ENCODE assay signal across 15 mouse cellular contexts in genomic region chr10:110642065-110642690, GRCm38 (mm10).
DNase-seq lines count a peak whose midpoint lies in the region; ATAC-seq and TF ChIP-seq lines count a peak whose summit lies in the region.
"Had no signal": no experiment of that assay in that cellular context is flagged by ENCODE, and none has a peak within 500 bp of the region (broad histone marks: within the 10 kb centered on the region; RNA-seq: fewer than 3 reads in every experiment).

No protein-coding gene starts in this region.

- H3K36me3 ChIP-seq in hindbrain, embryonic 12.5 days = no peaks in the 10 kb centered on the region
- H3K36me3 ChIP-seq in midbrain, embryonic 13.5 days = no peaks in the 10 kb centered on the region
- no peaks in the 10 kb centered on the region for H3K36me3 ChIP-seq in thymus, adult 2 months (ENCODE audit: control insufficient read depth, insufficient read depth, low read length)
- H3K36me3 ChIP-seq: intestine, embryonic 15.5 days; lung, embryonic 15.5 days had no signal

- no peak overlapping the region for H3K4me3 ChIP-seq in hindbrain, embryonic 12.5 days
- no peak overlapping the region for H3K4me3 ChIP-seq in midbrain, embryonic 13.5 days (replicated peaks)
- no peak overlapping the region for H3K4me3 ChIP-seq in thymus, adult 2 months (ENCODE audit: control insufficient read depth, insufficient read depth, low read length)
- H3K4me3 ChIP-seq: heart, adult 2 months; intestine, embryonic 15.5 days; lung, embryonic 15.5 days had no signal

- intact Hi-C loops in heart, postnatal 25 days (cut with DNase I) = no loop called here

- no peak for TF ChIP-seq CTCF in thymus, adult 2 months (IDR thresholded peaks at IDR 0.05; ENCODE audit: borderline replicate concordance, control insufficient read depth, extremely low read depth, insufficient read depth, low read length, poor library complexity)

- DNase-seq in 3134 (ENCODE audit: extremely low read depth, insufficient read length, low spot score) = peak; percentile 6
- peak; percentile 39 for DNase-seq in embryo, embryonic 10.5 days (ENCODE audit: low spot score)
- DNase-seq in thymus, adult 2 months = no peak
- DNase-seq in ovary, postnatal 10 days (ENCODE audit: low spot score) = no peak
- DNase-seq in heart, postnatal 25 days (ENCODE audit: low spot score) = no peak
- DNase-seq in layer of hippocampus, adult 9-11 months = no peak
- DNase-seq: cerebellum, adult 11-12 months; heart, adult 2 months; kidney, postnatal 14 days had no signal

- no peak overlapping the region for H3K9ac ChIP-seq in hindbrain, embryonic 12.5 days
- H3K9ac ChIP-seq in midbrain, embryonic 13.5 days (replicated peaks) = no peak overlapping the region
- H3K9ac ChIP-seq: intestine, embryonic 15.5 days; lung, embryonic 15.5 days had no signal

- H3K4me1 ChIP-seq in hindbrain, embryonic 12.5 days = no peaks in the 10 kb centered on the region
- peaks cover 6% of the 10 kb centered on the region; the same call in 1 of the 2 replicates for H3K4me1 ChIP-seq in midbrain, embryonic 13.5 days (replicated peaks)
- H3K4me1 ChIP-seq in thymus, adult 2 months (replicated peaks; ENCODE audit: control insufficient read depth, insufficient read depth, low read length) = no peaks in the 10 kb centered on the region
- H3K4me1 ChIP-seq: intestine, embryonic 15.5 days; lung, embryonic 15.5 days had no signal

- 0 out of 2 replicates have a peak, but pooled peaks have one; percentile 29 for ATAC-seq in hindbrain, embryonic 12.5 days (ENCODE audit: low FRiP score)
- peak; percentile 75 for ATAC-seq in midbrain, embryonic 13.5 days
- ATAC-seq: activated CD4-positive, CD25-positive, alpha-beta regulatory T cell, adult 4 months; CD4-positive, CD25-positive, alpha-beta regulatory T cell, adult 4 months; intestine, embryonic 15.5 days had no signal

- H3K27me3 ChIP-seq in hindbrain, embryonic 12.5 days = no peaks in the 10 kb centered on the region
- H3K27me3 ChIP-seq in midbrain, embryonic 13.5 days = no peaks in the 10 kb centered on the region
- H3K27me3 ChIP-seq in thymus, adult 2 months (ENCODE audit: control insufficient read depth, insufficient read depth, low read length) = no peaks in the 10 kb centered on the region
- H3K27me3 ChIP-seq: intestine, embryonic 15.5 days; lung, embryonic 15.5 days had no signal

- TF ChIP-seq POLR2A in thymus, adult 2 months (IDR thresholded peaks at IDR 0.05; ENCODE audit: control insufficient read depth, extremely low read depth, insufficient read depth, low read length, poor library complexity) = no peak

- 0 out of 2 replicates have a peak overlapping the region, but pooled peaks have one; percentile 19 for H3K4me2 ChIP-seq in hindbrain, embryonic 12.5 days (replicated peaks)
- H3K4me2 ChIP-seq in midbrain, embryonic 13.5 days (replicated peaks) = peak overlapping the region; percentile 23
- H3K4me2 ChIP-seq: intestine, embryonic 15.5 days; lung, embryonic 15.5 days had no signal

- WGBS in hindbrain, embryonic 12.5 days = 63% methylated on average over 19 of the region's 19 CpGs
- WGBS in midbrain, embryonic 13.5 days = 30% methylated on average over 19 of the region's 19 CpGs
- 98% methylated on average over 19 of the region's 19 CpGs for WGBS in thymus, adult 2 months

- no peak overlapping the region for H3K27ac ChIP-seq in hindbrain, embryonic 12.5 days
- H3K27ac ChIP-seq in midbrain, embryonic 13.5 days = no peak overlapping the region
- no peak overlapping the region for H3K27ac ChIP-seq in thymus, adult 2 months (ENCODE audit: control insufficient read depth, insufficient read depth, low read length)
- H3K27ac ChIP-seq: heart, adult 2 months; intestine, embryonic 15.5 days; lung, embryonic 15.5 days had no signal

- H3K9me3 ChIP-seq in hindbrain, embryonic 12.5 days (replicated peaks) = no peaks in the 10 kb centered on the region
- no peaks in the 10 kb centered on the region for H3K9me3 ChIP-seq in midbrain, embryonic 13.5 days
- H3K9me3 ChIP-seq: intestine, embryonic 15.5 days; lung, embryonic 15.5 days had no signal

Comparison
In these comparisons a context has a peak if more than half of its experiments do, and no peak if none do; other contexts are left out.
1. DNase-seq: peak in 3134 (single experiment) and embryo, embryonic 10.5 days (single experiment); none in thymus, adult 2 months (single experiment), ovary, postnatal 10 days (single experiment), heart, postnatal 25 days (single experiment) and layer of hippocampus, adult 9-11 months (single experiment).